Comparison of ENCODE assay signal across 22 mouse cellular contexts in the genomic region with DNA sequence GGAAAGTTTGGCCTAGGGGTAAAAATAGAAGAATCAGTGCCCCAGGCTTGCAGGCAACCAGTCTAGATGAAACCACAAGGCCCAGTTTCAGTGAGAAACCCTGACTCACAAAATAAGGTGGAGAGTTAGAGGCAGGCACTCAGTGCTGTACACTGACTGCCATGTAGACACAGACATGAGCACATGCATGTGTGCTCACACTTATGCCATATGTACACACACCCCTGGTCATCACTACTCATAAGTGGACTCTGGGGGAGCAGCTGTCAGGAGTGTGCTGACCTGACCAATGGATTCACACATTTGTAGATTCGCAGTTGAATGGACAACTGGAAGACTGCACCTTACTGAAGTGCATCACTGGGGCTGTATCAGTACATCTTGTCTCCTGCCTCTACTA. TPM values are rescaled to one million over a fixed set of nuclear protein-coding genes. Genes with fewer than 3 reads are reported as not detected.
"Had no signal": no experiment of that assay in that cellular context is flagged by ENCODE, and none has a peak within 500 bp of the region (broad histone marks: within the 10 kb centered on the region; RNA-seq: fewer than 3 reads in every experiment).

No protein-coding gene starts in this region.

- H3K27ac ChIP-seq: kidney, embryonic 15.5 days; left cerebral cortex, adult 2 months; liver, embryonic 14.5 days; macrophage; midbrain, embryonic 12.5 days; midbrain, embryonic 15.5 days; neural tube, embryonic 12.5 days; neural tube, embryonic 15.5 days; stomach, postnatal 0 days had no signal

- H3K9me3 ChIP-seq: kidney, embryonic 15.5 days; midbrain, embryonic 12.5 days; midbrain, embryonic 15.5 days; neural tube, embryonic 12.5 days; neural tube, embryonic 15.5 days had no signal

- H3K36me3 ChIP-seq: kidney, embryonic 15.5 days; midbrain, embryonic 12.5 days; midbrain, embryonic 15.5 days; neural tube, embryonic 12.5 days; neural tube, embryonic 15.5 days had no signal

- H3K4me2 ChIP-seq: kidney, embryonic 15.5 days; liver, embryonic 11.5 days; midbrain, embryonic 12.5 days; midbrain, embryonic 15.5 days; neural tube, embryonic 12.5 days; neural tube, embryonic 15.5 days had no signal

- H3K4me3 ChIP-seq: kidney, embryonic 15.5 days; left cerebral cortex, adult 2 months; midbrain, embryonic 12.5 days; midbrain, embryonic 15.5 days; neural tube, embryonic 12.5 days; neural tube, embryonic 15.5 days had no signal

- DNase-seq: kidney, adult 11 months; kidney, adult 8-10 months; kidney, postnatal 10 days; kidney, postnatal 36 days; layer of hippocampus, postnatal 36 days; lung, adult 2 months; right cerebral cortex, adult 18-20 months; right cerebral cortex, postnatal 14 days; right cerebral cortex, postnatal 4 days; thymus, adult 2 months; thymus, postnatal 14 days had no signal

- ATAC-seq: midbrain, embryonic 15.5 days had no signal

- H3K4me1 ChIP-seq: neural tube, embryonic 12.5 days had no signal

- H3K27me3 ChIP-seq: kidney, embryonic 15.5 days; midbrain, embryonic 15.5 days; neural tube, embryonic 12.5 days; neural tube, embryonic 15.5 days had no signal

- H3K9ac ChIP-seq: kidney, embryonic 15.5 days; liver, embryonic 14.5 days; midbrain, embryonic 12.5 days; midbrain, embryonic 15.5 days; neural tube, embryonic 12.5 days; neural tube, embryonic 15.5 days had no signal

RNA-seq across cellular contexts. Expression of gene Ccn6, which starts 2.2 kb away (rescaled TPM):
- total RNA-seq: megakaryocyte-erythroid progenitor cell, adult 5-6 weeks had no signal
- polyA plus RNA-seq: macrophage; thymus, adult 2 months had no signal

RNA-seq across cellular contexts. Expression of gene Fam229b, which starts 27.7 kb away (rescaled TPM):
- total RNA-seq: megakaryocyte-erythroid progenitor cell, adult 5-6 weeks had no signal
